Mouse (Mus musculus): Measurements from ENCODE around the gene Zfpm1. TPM values are rescaled to one million over a fixed set of nuclear protein-coding genes. Genes with fewer than 3 reads are reported as not detected.

Zfpm1 gene
- polyA plus RNA-seq, 2 experiments: 2.1 to 10.4 TPM

GRCm38 (mm10) chr8:122369665-122370064, 87.7 kb downstream of the Zfpm1 start:
- no peaks in the 10 kb centered on the region for H3K4me1 ChIP-seq (ENCODE audit: control insufficient read depth, insufficient read depth, low read length)
- WGBS: 8% methylated on average over 9 of the region's 9 CpGs
- H3K4me3 ChIP-seq (replicated peaks; ENCODE audit: low read length): no peak overlapping the region
- no peaks in the 10 kb centered on the region for H3K36me3 ChIP-seq (ENCODE audit: control insufficient read depth, insufficient read depth, low read length)
- no peak overlapping the region for H3K27ac ChIP-seq (replicated peaks; ENCODE audit: low read depth, low read length)
- no peaks in the 10 kb centered on the region for H3K9me3 ChIP-seq (ENCODE audit: control insufficient read depth, low read length)
- peak; percentile 77; the same call in 1 of the 2 replicates for ATAC-seq (ENCODE audit: low FRiP score, low read depth)
- peak overlapping the region; percentile 14; the same call in 1 of the 2 replicates for H3K9ac ChIP-seq (ENCODE audit: low read depth, low read length, severe bottlenecking)
- peak; percentile 58 for DNase-seq (ENCODE audit: low spot score)
- no peaks in the 10 kb centered on the region for H3K27me3 ChIP-seq (ENCODE audit: control insufficient read depth, insufficient read depth, low read length)
- TF ChIP-seq POLR2A (IDR thresholded peaks at IDR 0.05; ENCODE audit: borderline replicate concordance, extremely low read depth, insufficient read depth, insufficient read length): no peak
- no peak overlapping the region for H3K4me2 ChIP-seq (replicated peaks; ENCODE audit: low read depth, low read length, severe bottlenecking)

- Histone ChIP-seq H3K4me3 (replicated peaks; ENCODE audit: low read length) (no peak overlapping the region), H3K9me3 (ENCODE audit: control insufficient read depth, low read length) (no peaks in the 10 kb centered on the region), H3K36me3 (ENCODE audit: control insufficient read depth, insufficient read depth, low read length) (no peaks in the 10 kb centered on the region), H3K4me1 (ENCODE audit: control insufficient read depth, insufficient read depth, low read length) (0 out of 2 replicates have a peak, but pooled peaks cover 5% of the 10 kb centered on the region), H3K9ac (ENCODE audit: low read depth, low read length, severe bottlenecking) (no peak overlapping the region), H3K27ac (replicated peaks; ENCODE audit: low read depth, low read length) (no peak overlapping the region), H3K4me2 (replicated peaks; ENCODE audit: low read depth, low read length, severe bottlenecking) (no peak overlapping the region), H3K27me3 (ENCODE audit: control insufficient read depth, insufficient read depth, low read length) (no peaks in the 10 kb centered on the region)
- 71% methylated on average over 6 of the region's 6 CpGs for WGBS
- ATAC-seq (ENCODE audit: low FRiP score, low read depth): no peak
- no peak for TF ChIP-seq POLR2A (IDR thresholded peaks at IDR 0.05; ENCODE audit: borderline replicate concordance, extremely low read depth, insufficient read depth, insufficient read length)
- no peak for DNase-seq (ENCODE audit: low spot score)
These were observed 89.8 kb downstream of the Zfpm1 start for GRCm38 (mm10) chr8:122371706-122372105.

- Histone ChIP-seq H3K9me3 (ENCODE audit: control insufficient read depth, low read length) (no peaks in the 10 kb centered on the region), H3K27ac (replicated peaks; ENCODE audit: low read depth, low read length) (no peak overlapping the region), H3K4me1 (ENCODE audit: control insufficient read depth, insufficient read depth, low read length) (peaks cover 14% of the 10 kb centered on the region), H3K4me2 (replicated peaks; ENCODE audit: low read depth, low read length, severe bottlenecking) (peak overlapping the region; percentile 80; the same call in 1 of the 2 replicates), H3K36me3 (ENCODE audit: control insufficient read depth, insufficient read depth, low read length) (peaks cover 10% of the 10 kb centered on the region), H3K9ac (ENCODE audit: low read depth, low read length, severe bottlenecking) (no peak overlapping the region), H3K27me3 (ENCODE audit: control insufficient read depth, insufficient read depth, low read length) (no peaks in the 10 kb centered on the region), H3K4me3 (replicated peaks; ENCODE audit: low read length) (no peak overlapping the region)
- ATAC-seq (ENCODE audit: low FRiP score, low read depth) (no peak), DNase-seq (ENCODE audit: low spot score) (no peak)
- WGBS: 90% methylated on average over 7 of the region's 7 CpGs
- no peak for TF ChIP-seq POLR2A (IDR thresholded peaks at IDR 0.05; ENCODE audit: borderline replicate concordance, extremely low read depth, insufficient read depth, insufficient read length)
These were observed 93.4 kb downstream of the Zfpm1 start for GRCm38 (mm10) chr8:122375320-122375719.

- peak overlapping the region; percentile 84 for H3K4me3 ChIP-seq (replicated peaks; ENCODE audit: low read length)
- 28% methylated on average over 13 of the region's 13 CpGs for WGBS
- 0 out of 2 replicates have a peak overlapping the region, but pooled peaks have one; percentile 43 for H3K27ac ChIP-seq (replicated peaks; ENCODE audit: low read depth, low read length)
- peaks cover 14% of the 10 kb centered on the region for H3K4me1 ChIP-seq (ENCODE audit: control insufficient read depth, insufficient read depth, low read length)
- peak overlapping the region; percentile 88 for H3K9ac ChIP-seq (ENCODE audit: low read depth, low read length, severe bottlenecking)
- peak overlapping the region; percentile 80 for H3K4me2 ChIP-seq (replicated peaks; ENCODE audit: low read depth, low read length, severe bottlenecking)
- no peaks in the 10 kb centered on the region for H3K27me3 ChIP-seq (ENCODE audit: control insufficient read depth, insufficient read depth, low read length)
- DNase-seq (ENCODE audit: low spot score) (no peak), ATAC-seq (ENCODE audit: low FRiP score, low read depth) (no peak)
- no peaks in the 10 kb centered on the region for H3K9me3 ChIP-seq (ENCODE audit: control insufficient read depth, low read length)
- H3K36me3 ChIP-seq (ENCODE audit: control insufficient read depth, insufficient read depth, low read length): peaks cover 13% of the 10 kb centered on the region
- TF ChIP-seq POLR2A (IDR thresholded peaks at IDR 0.05; ENCODE audit: borderline replicate concordance, extremely low read depth, insufficient read depth, insufficient read length): no peak
These were observed 93.9 kb downstream of the Zfpm1 start for GRCm38 (mm10) chr8:122375751-122376364.

- TF ChIP-seq POLR2A (IDR thresholded peaks at IDR 0.05; ENCODE audit: borderline replicate concordance, extremely low read depth, insufficient read depth, insufficient read length): peak; percentile 35; the same call in 1 of the 2 replicates
These were observed 94.7 kb downstream of the Zfpm1 start, which contains the start of gene Zc3h18 for GRCm38 (mm10) chr8:122376365-122377231. Gene Zc3h18 (plus strand): TSS chr8:122376609.

More at GRCm38 (mm10) chr8:122376365-122377231, 94.7 kb downstream of the Zfpm1 start, which contains the start of gene Zc3h18:
- H3K9me3 ChIP-seq (ENCODE audit: control insufficient read depth, low read length): no peaks in the 10 kb centered on the region
- H3K4me3 ChIP-seq (replicated peaks; ENCODE audit: low read length): peak within 1 kb of the TSS; percentile 84
- peak within 1 kb of the TSS; percentile 94 for H3K27ac ChIP-seq (replicated peaks; ENCODE audit: low read depth, low read length)
- H3K4me1 ChIP-seq (ENCODE audit: control insufficient read depth, insufficient read depth, low read length): peaks cover 14% of the 10 kb centered on the region
- DNase-seq (ENCODE audit: low spot score) (peak; percentile 98), ATAC-seq (ENCODE audit: low FRiP score, low read depth) (peak; percentile 94)
- H3K4me2 ChIP-seq (replicated peaks; ENCODE audit: low read depth, low read length, severe bottlenecking): peak within 1 kb of the TSS; percentile 80
- H3K36me3 ChIP-seq (ENCODE audit: control insufficient read depth, insufficient read depth, low read length): peaks cover 16% of the 10 kb centered on the region
- no peaks in the 10 kb centered on the region for H3K27me3 ChIP-seq (ENCODE audit: control insufficient read depth, insufficient read depth, low read length)
- peak within 1 kb of the TSS; percentile 88 for H3K9ac ChIP-seq (ENCODE audit: low read depth, low read length, severe bottlenecking)
- WGBS: under 1% methylated on average over 53 of the region's 107 CpGs

Data from limb, embryonic 14.5 days (tissue).